Mouse (Mus musculus): ENCODE results near the gene Nfyc. TPM values are rescaled to one million over a fixed set of nuclear protein-coding genes. Genes with fewer than 3 reads are reported as not detected.
A peak's percentile ranks its signal among the peaks of the same experiment; 100 is the strongest.

Gene Nfyc
- polyA plus RNA-seq (2016; fragmentation: Nextera tagmentation; extraction: Ambion mirVana), result 101 and 104 TPM in 2 replicates

- H3K27me3 ChIP-seq, result no peaks in the 10 kb centered on the region
- no peak for ATAC-seq (ENCODE audit: low FRiP score)
- 88% methylated on average over 4 of the region's 4 CpGs for WGBS
- H3K9ac ChIP-seq, result no peak within 1 kb of the TSS
- H3K4me1 ChIP-seq, result no peaks in the 10 kb centered on the region
- H3K9me3 ChIP-seq (replicated peaks), result no peaks in the 10 kb centered on the region
- H3K27ac ChIP-seq, result no peak within 1 kb of the TSS
- H3K36me3 ChIP-seq, result no peaks in the 10 kb centered on the region
- no peak within 1 kb of the TSS for H3K4me3 ChIP-seq
- H3K4me2 ChIP-seq (replicated peaks), result no peak within 1 kb of the TSS
Observed at GRCm38 (mm10) chr4:120831472-120831871, at the start of gene Nfyc. Nfyc (minus strand) TSS chr4:120831572.

GRCm38 (mm10) chr4:120880731-120881432 is 49.5 kb upstream of the Nfyc start:
- no peak overlapping the region for H3K4me2 ChIP-seq (replicated peaks)
- H3K4me1 ChIP-seq, result peaks cover 33% of the 10 kb centered on the region
- WGBS, result 66% methylated on average over 6 of the region's 6 CpGs
- ATAC-seq (ENCODE audit: low FRiP score), result no peak
- no peak overlapping the region for H3K27ac ChIP-seq
- H3K9me3 ChIP-seq (replicated peaks), result no peaks in the 10 kb centered on the region
- no peak overlapping the region for H3K9ac ChIP-seq
- no peak overlapping the region for H3K4me3 ChIP-seq
- 0 out of 2 replicates have a peak, but pooled peaks cover 6% of the 10 kb centered on the region for H3K27me3 ChIP-seq
- H3K36me3 ChIP-seq, result no peaks in the 10 kb centered on the region

- Histone ChIP-seq H3K9me3 (replicated peaks) (no peaks in the 10 kb centered on the region), H3K4me2 (replicated peaks) (no peak overlapping the region), H3K9ac (no peak overlapping the region), H3K4me3 (no peak overlapping the region), H3K27me3 (0 out of 2 replicates have a peak, but pooled peaks cover 6% of the 10 kb centered on the region), H3K27ac (no peak overlapping the region), H3K4me1 (peaks cover 28% of the 10 kb centered on the region), H3K36me3 (no peaks in the 10 kb centered on the region)
- 38% methylated on average over 4 of the region's 4 CpGs for WGBS
- ATAC-seq (ENCODE audit: low FRiP score), result no peak
Observed at GRCm38 (mm10) chr4:120879386-120879785, 48.0 kb upstream of the Nfyc start.

GRCm38 (mm10) chr4:120878728-120879127 is 47.4 kb upstream of the Nfyc start:
- Histone ChIP-seq H3K27ac (no peak overlapping the region), H3K4me3 (no peak overlapping the region), H3K9ac (no peak overlapping the region), H3K36me3 (no peaks in the 10 kb centered on the region), H3K9me3 (replicated peaks) (no peaks in the 10 kb centered on the region), H3K4me1 (peaks cover 28% of the 10 kb centered on the region), H3K4me2 (replicated peaks) (no peak overlapping the region), H3K27me3 (0 out of 2 replicates have a peak, but pooled peaks cover 6% of the 10 kb centered on the region)
- WGBS, result 73% methylated on average over 3 of the region's 3 CpGs
- no peak for ATAC-seq (ENCODE audit: low FRiP score)

- no peak for ATAC-seq (ENCODE audit: low FRiP score)
- H3K9me3 ChIP-seq (replicated peaks), result no peaks in the 10 kb centered on the region
- H3K36me3 ChIP-seq, result no peaks in the 10 kb centered on the region
- H3K27ac ChIP-seq, result no peak overlapping the region
- no peak overlapping the region for H3K4me2 ChIP-seq (replicated peaks)
- peaks cover 6% of the 10 kb centered on the region; the same call in 1 of the 2 replicates for H3K4me1 ChIP-seq
- H3K4me3 ChIP-seq, result no peak overlapping the region
- H3K9ac ChIP-seq, result no peak overlapping the region
- 56% methylated on average over 3 of the region's 3 CpGs for WGBS
- 0 out of 2 replicates have a peak, but pooled peaks cover 6% of the 10 kb centered on the region for H3K27me3 ChIP-seq
Observed at GRCm38 (mm10) chr4:120875961-120876360, 44.6 kb upstream of the Nfyc start.

- H3K4me2 ChIP-seq (replicated peaks), result no peak overlapping the region
Observed at GRCm38 (mm10) chr4:120870262-120870748, 38.9 kb upstream of the Nfyc start.

GRCm38 (mm10) chr4:120868988-120869387 is 37.6 kb upstream of the Nfyc start:
- WGBS, result 79% methylated on average over 3 of the region's 3 CpGs

More at GRCm38 (mm10) chr4:120870262-120870748, 38.9 kb upstream of the Nfyc start:
- no peaks in the 10 kb centered on the region for H3K36me3 ChIP-seq
- H3K9ac ChIP-seq, result no peak overlapping the region
- peaks cover 20% of the 10 kb centered on the region for H3K4me1 ChIP-seq
- ATAC-seq (ENCODE audit: low FRiP score), result peak; percentile 38
- no peak overlapping the region for H3K4me3 ChIP-seq
- WGBS, result 50% methylated on average over 7 of the region's 7 CpGs
- no peak overlapping the region for H3K27ac ChIP-seq
- no peaks in the 10 kb centered on the region for H3K27me3 ChIP-seq
- no peaks in the 10 kb centered on the region for H3K9me3 ChIP-seq (replicated peaks)

GRCm38 (mm10) chr4:120868246-120868645 is 36.9 kb upstream of the Nfyc start:
- H3K36me3 ChIP-seq, result no peaks in the 10 kb centered on the region
- no peak for ATAC-seq (ENCODE audit: low FRiP score)
- WGBS, result 77% methylated on average over 5 of the region's 5 CpGs
- H3K4me1 ChIP-seq, result peaks cover 20% of the 10 kb centered on the region
- no peaks in the 10 kb centered on the region for H3K27me3 ChIP-seq
- no peak overlapping the region for H3K27ac ChIP-seq
- H3K9ac ChIP-seq, result no peak overlapping the region
- H3K4me2 ChIP-seq (replicated peaks), result no peak overlapping the region
- no peaks in the 10 kb centered on the region for H3K9me3 ChIP-seq (replicated peaks)
- H3K4me3 ChIP-seq, result no peak overlapping the region

More at GRCm38 (mm10) chr4:120868988-120869387, 37.6 kb upstream of the Nfyc start:
- Histone ChIP-seq H3K4me2 (replicated peaks) (no peak overlapping the region), H3K4me3 (no peak overlapping the region), H3K27ac (no peak overlapping the region), H3K9ac (no peak overlapping the region), H3K4me1 (peaks cover 20% of the 10 kb centered on the region), H3K9me3 (replicated peaks) (no peaks in the 10 kb centered on the region), H3K36me3 (no peaks in the 10 kb centered on the region), H3K27me3 (no peaks in the 10 kb centered on the region)
- no peak for ATAC-seq (ENCODE audit: low FRiP score)

GRCm38 (mm10) chr4:120866211-120866610 is 34.8 kb upstream of the Nfyc start:
- Histone ChIP-seq H3K4me2 (replicated peaks) (no peak overlapping the region), H3K36me3 (no peaks in the 10 kb centered on the region), H3K4me1 (peaks cover 20% of the 10 kb centered on the region), H3K27me3 (no peaks in the 10 kb centered on the region), H3K9ac (no peak overlapping the region), H3K9me3 (replicated peaks) (no peaks in the 10 kb centered on the region), H3K4me3 (no peak overlapping the region), H3K27ac (0 out of 2 replicates have a peak overlapping the region, but pooled peaks have one; percentile 25)
- ATAC-seq (ENCODE audit: low FRiP score), result no peak
- WGBS, result 13% methylated on average over 6 of the region's 6 CpGs

- WGBS, result 83% methylated on average over 7 of the region's 7 CpGs
- no peak for ATAC-seq (ENCODE audit: low FRiP score)
- Histone ChIP-seq H3K36me3 (no peaks in the 10 kb centered on the region), H3K27ac (no peak overlapping the region), H3K4me1 (peaks cover 25% of the 10 kb centered on the region), H3K4me2 (replicated peaks) (no peak overlapping the region), H3K9me3 (replicated peaks) (no peaks in the 10 kb centered on the region), H3K4me3 (no peak overlapping the region), H3K27me3 (peaks cover 21% of the 10 kb centered on the region), H3K9ac (no peak overlapping the region)
Observed at GRCm38 (mm10) chr4:120859865-120860264, 28.5 kb upstream of the Nfyc start.

GRCm38 (mm10) chr4:120856376-120856775 is 25.0 kb upstream of the Nfyc start:
- no peaks in the 10 kb centered on the region for H3K9me3 ChIP-seq (replicated peaks)
- no peak overlapping the region for H3K4me3 ChIP-seq
- H3K4me1 ChIP-seq, result peaks cover 25% of the 10 kb centered on the region
- ATAC-seq (ENCODE audit: low FRiP score), result peak; percentile 11; the same call in 1 of the 2 replicates
- H3K9ac ChIP-seq, result no peak overlapping the region
- WGBS, result 46% methylated on average over 5 of the region's 5 CpGs
- peak overlapping the region; percentile 22 for H3K4me2 ChIP-seq (replicated peaks)
- H3K27ac ChIP-seq, result peak overlapping the region; percentile 61; the same call in 1 of the 2 replicates
- no peaks in the 10 kb centered on the region for H3K36me3 ChIP-seq
- H3K27me3 ChIP-seq, result peaks cover 37% of the 10 kb centered on the region

GRCm38 (mm10) chr4:120855360-120856060 is 24.1 kb upstream of the Nfyc start:
- H3K9me3 ChIP-seq (replicated peaks), result no peaks in the 10 kb centered on the region
- H3K4me1 ChIP-seq, result peaks cover 25% of the 10 kb centered on the region
- H3K36me3 ChIP-seq, result no peaks in the 10 kb centered on the region
- H3K4me3 ChIP-seq, result peak overlapping the region; percentile 51
- WGBS, result 15% methylated on average over 7 of the region's 7 CpGs
- no peak for ATAC-seq (ENCODE audit: low FRiP score)
- H3K27me3 ChIP-seq, result peaks cover 37% of the 10 kb centered on the region
- no peak overlapping the region for H3K27ac ChIP-seq
- peak overlapping the region; percentile 74 for H3K9ac ChIP-seq
- H3K4me2 ChIP-seq (replicated peaks), result peak overlapping the region; percentile 91
